Mouse (Mus musculus) heart, adult 2 months (tissue): Measurements from ENCODE around the gene Slc4a3.

Source experiments
- CTCF ChIP-seq: fragments of 200-600 bp; IDR thresholded peaks from 2 replicates; pipeline ENCODE4 v1.8.1; 2022; ENCODE audit warnings: antibody characterized with exemption, mild to moderate bottlenecking, moderate library complexity
- EP300 ChIP-seq: fragments of 200-500 bp; IDR thresholded peaks from 2 replicates; pipeline ENCODE4 v1.6.1; 2011; ENCODE audit warnings: low read depth, low read length, control low read depth; ENCODE audit not compliant: insufficient read depth
- POLR2A ChIP-seq: fragments of 200-500 bp; IDR thresholded peaks from 2 replicates; pipeline ENCODE4 v1.6.1; 2011; ENCODE audit warnings: mild to moderate bottlenecking, low read depth, low read length, control low read depth; ENCODE audit not compliant: insufficient read depth

GRCm38 (mm10) chr1:75544351-75544750 lies 1.7 kb upstream of the Slc4a3 start:
- TF ChIP-seq POLR2A (no peak), CTCF (no peak), EP300 (no peak)
